ENCODE assay signal across 8 mouse cellular contexts in the genomic region with DNA sequence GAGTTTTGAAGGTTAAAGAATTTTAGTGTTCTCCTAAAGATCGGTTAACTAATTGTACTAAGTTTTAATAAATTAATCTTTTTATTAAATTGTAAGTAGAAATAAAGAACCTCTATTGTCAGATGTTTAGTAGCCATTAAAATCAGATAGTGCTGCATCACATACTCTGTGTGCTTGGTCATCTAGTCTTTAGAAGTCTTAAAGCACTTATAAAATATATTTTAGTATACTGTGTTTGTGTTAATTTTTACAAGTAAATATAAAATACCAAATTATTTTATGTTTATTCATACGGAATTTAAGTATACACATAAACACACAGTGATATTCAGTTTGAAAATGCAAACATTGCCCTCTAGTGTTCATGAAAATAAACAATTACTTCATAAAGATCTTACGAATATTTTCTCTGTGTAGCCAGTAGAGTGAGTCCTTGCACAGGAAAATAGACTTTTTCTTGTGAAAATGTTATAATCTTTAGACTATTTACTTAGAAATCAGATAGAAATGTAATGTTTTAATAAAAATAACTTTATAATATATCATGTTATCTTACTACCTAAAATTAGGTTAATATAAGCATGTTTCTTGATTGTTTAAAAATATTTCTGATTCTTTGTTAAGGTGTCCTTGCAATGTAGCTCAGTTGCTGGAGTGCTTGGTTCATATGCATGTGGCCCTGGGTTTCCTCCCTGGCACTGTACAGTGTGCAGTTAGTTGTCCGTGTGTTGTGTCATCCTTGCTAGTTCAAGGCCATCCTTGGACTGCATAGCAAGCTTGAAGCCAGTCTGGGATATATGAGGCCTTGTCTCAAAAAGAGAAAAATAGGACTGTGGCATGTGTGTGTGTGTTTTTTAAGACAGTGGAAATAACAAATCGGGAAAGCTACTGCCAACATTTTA. TPM values are rescaled to one million over a fixed set of nuclear protein-coding genes. Genes with fewer than 3 reads are reported as not detected.
A peak's percentile ranks its signal among the peaks of the same experiment; 100 is the strongest.
DNase-seq lines count a peak whose midpoint lies in the region; ATAC-seq lines count a peak whose summit lies in the region.

No protein-coding gene starts in this region.

- H3K4me3 ChIP-seq in forebrain, embryonic 12.5 days (replicated peaks), result no peak overlapping the region
- no peak overlapping the region for H3K4me3 ChIP-seq in neural tube, embryonic 13.5 days

- H3K36me3 ChIP-seq in forebrain, embryonic 12.5 days (replicated peaks), result peaks cover 21% of the 10 kb centered on the region
- peaks cover 17% of the 10 kb centered on the region; the same call in 1 of the 2 replicates for H3K36me3 ChIP-seq in neural tube, embryonic 13.5 days

- no peaks in the 10 kb centered on the region for H3K9me3 ChIP-seq in forebrain, embryonic 12.5 days
- no peaks in the 10 kb centered on the region for H3K9me3 ChIP-seq in neural tube, embryonic 13.5 days

- no peak overlapping the region for H3K4me2 ChIP-seq in forebrain, embryonic 12.5 days
- no peak overlapping the region for H3K4me2 ChIP-seq in neural tube, embryonic 13.5 days

- H3K27ac ChIP-seq in forebrain, embryonic 12.5 days, result no peak overlapping the region
- no peak overlapping the region for H3K27ac ChIP-seq in neural tube, embryonic 13.5 days (replicated peaks)

- no peaks in the 10 kb centered on the region for H3K4me1 ChIP-seq in forebrain, embryonic 12.5 days
- no peaks in the 10 kb centered on the region for H3K4me1 ChIP-seq in neural tube, embryonic 13.5 days (replicated peaks)

- no peak overlapping the region for H3K9ac ChIP-seq in forebrain, embryonic 12.5 days
- no peak overlapping the region for H3K9ac ChIP-seq in neural tube, embryonic 13.5 days

- 74% methylated on average over 5 of the region's 5 CpGs for WGBS in forebrain, embryonic 12.5 days
- WGBS in neural tube, embryonic 13.5 days, result 80% methylated on average over 5 of the region's 5 CpGs

- DNase-seq in layer of hippocampus, adult 9-10 months (ENCODE audit: low spot score), result peak; percentile 21
- no peak for DNase-seq in layer of hippocampus, postnatal 36 days
- peak; percentile 69 for DNase-seq in NIH3T3 (ENCODE audit: low read depth)
- DNase-seq in frontal cortex, postnatal 25 days (ENCODE audit: low spot score in 2 of 2), result no peak
- DNase-seq in right cerebral cortex, postnatal 36 days (ENCODE audit: low spot score in 2 of 2), result no peak
- DNase-seq in frontal cortex, postnatal 36 days (ENCODE audit: low spot score in 2 of 2), result no peak

- ATAC-seq in forebrain, embryonic 12.5 days (ENCODE audit: low FRiP score), result peak; percentile 74; the same call in 1 of the 2 replicates
- ATAC-seq in neural tube, embryonic 13.5 days (ENCODE audit: low read depth), result 0 out of 2 replicates have a peak, but pooled peaks have one; percentile 11

- H3K27me3 ChIP-seq in forebrain, embryonic 12.5 days, result no peaks in the 10 kb centered on the region
- H3K27me3 ChIP-seq in neural tube, embryonic 13.5 days, result no peaks in the 10 kb centered on the region

RNA-seq across cellular contexts. Expression of gene Arl6ip6, which starts 13.1 kb away (rescaled TPM):
- 10 to 100 TPM; 12.3 to 13.7 TPM for total RNA-seq in layer of hippocampus, postnatal 36 days (2021)
- polyA plus RNA-seq in forebrain, embryonic 12.5 days (2016; fragmentation: Nextera tagmentation; extraction: Ambion mirVana), result 78.6 and 79.9 TPM in 2 replicates
- 31.1 and 40.3 TPM in 2 replicates for polyA plus RNA-seq in neural tube, embryonic 13.5 days (2015; fragmentation: Nextera tagmentation; extraction: Ambion mirVana)

RNA-seq across cellular contexts. Expression of gene Prpf40a, which starts 13.5 kb away (rescaled TPM):
- total RNA-seq in layer of hippocampus, postnatal 36 days (2021), result 10 to 100 TPM; 41.2 to 43.6 TPM
- 175 and 176 TPM in 2 replicates for polyA plus RNA-seq in forebrain, embryonic 12.5 days (2016; fragmentation: Nextera tagmentation; extraction: Ambion mirVana)
- polyA plus RNA-seq in neural tube, embryonic 13.5 days (2015; fragmentation: Nextera tagmentation; extraction: Ambion mirVana), result 108 and 113 TPM in 2 replicates

Comparison
In these comparisons a context has a peak if more than half of its experiments do, and no peak if none do; other contexts are left out.
1. DNase-seq: peak in layer of hippocampus, adult 9-10 months (single experiment) and NIH3T3 (single experiment); none in layer of hippocampus, postnatal 36 days (0 of 2), frontal cortex, postnatal 25 days (0 of 2), right cerebral cortex, postnatal 36 days (0 of 2) and frontal cortex, postnatal 36 days (0 of 2).